Mouse (Mus musculus) forebrain, postnatal 0 days (tissue): ENCODE measurements around the gene Gm21970. TPM values are rescaled to one million over a fixed set of nuclear protein-coding genes. Genes with fewer than 3 reads are reported as not detected.

Experiments used
- ATAC-seq: fragments of 200-750 bp; cut with Nextera tagmentation; 2 replicates; pipeline ENCODE4 v1.8.0; 2017; ENCODE audit warnings: mild to moderate bottlenecking, moderate library complexity
- DNase-seq: peaks from one replicate; pipeline ENCODE4 v3.0.0-alpha.2; 2015
- H3K27ac ChIP-seq: fragments of 300-500 bp; sonication (generic); 2 replicates; pipeline ENCODE4 v1.5.1; 2014; ENCODE audit warnings: low read depth, mild to moderate bottlenecking, antibody characterized with exemption, low read length, moderate library complexity, mixed read lengths
- H3K27me3 ChIP-seq: fragments of 300-500 bp; sonication (generic); 2 replicates; pipeline ENCODE4 v1.6.1; 2014; ENCODE audit warnings: mild to moderate bottlenecking, low read length, mixed read lengths; ENCODE audit not compliant: insufficient read depth
- H3K36me3 ChIP-seq: fragments of 300-500 bp; sonication (generic); 2 replicates; pipeline ENCODE4 v1.6.1; 2014; ENCODE audit warnings: mild to moderate bottlenecking, moderate library complexity; ENCODE audit not compliant: insufficient read depth
- H3K4me1 ChIP-seq: fragments of 300-500 bp; sonication (generic); 2 replicates; pipeline ENCODE4 v1.6.1; 2014; ENCODE audit warnings: antibody characterized with exemption; ENCODE audit not compliant: insufficient read depth
- H3K4me2 ChIP-seq: fragments of 300-500 bp; sonication (generic); 2 replicates; pipeline ENCODE4 v1.6.1; 2014; ENCODE audit warnings: low read depth, mild to moderate bottlenecking, moderate library complexity
- H3K4me3 ChIP-seq: fragments of 300-500 bp; sonication (generic); 2 replicates; pipeline ENCODE4 v1.5.1; 2014; ENCODE audit warnings: low read depth, low read length, mixed read lengths
- H3K9ac ChIP-seq: fragments of 300-500 bp; sonication (generic); 2 replicates; pipeline ENCODE4 v1.6.1; 2014; ENCODE audit warnings: mild to moderate bottlenecking
- H3K9me3 ChIP-seq: fragments of 300-500 bp; sonication (generic); 2 replicates; pipeline ENCODE4 v1.6.1; 2016; ENCODE audit warnings: low read length
- CTCF ChIP-seq: sonication (generic); IDR thresholded peaks from 2 replicates; pipeline ENCODE4 v1.5.1; 2016; ENCODE audit warnings: antibody characterized with exemption, control low read depth, low read depth
- WGBS: fragments of 180-500 bp; shearing (Covaris S2); extraction: QIAGEN DNeasy Blood & Tissue Kit; methylation state at CpG from one replicate; pipeline ENCODE4 v1.1.7; 2014; 5-methylcytosine and 5-hydroxymethylcytosine counted together
- polyA plus RNA-seq: library from polyadenylated mRNA; unstranded; fragments of >200 nt; fragmentation: Nextera tagmentation; extraction: Ambion mirVana; gene quantifications from 2 replicates; pipeline ENCODE4 v1.2.1, GENCODE M21; 2015
- total RNA-seq: library from RNA; depleted of rRNA; stranded (reverse); fragments of >200 nt; gene quantifications from 2 replicates; pipeline ENCODE4 v1.2.3, GENCODE M21; 2014

The Gm21970 gene
- total and polyA plus RNA-seq, 2 experiments from 2014 or later = not detected

DNA sequence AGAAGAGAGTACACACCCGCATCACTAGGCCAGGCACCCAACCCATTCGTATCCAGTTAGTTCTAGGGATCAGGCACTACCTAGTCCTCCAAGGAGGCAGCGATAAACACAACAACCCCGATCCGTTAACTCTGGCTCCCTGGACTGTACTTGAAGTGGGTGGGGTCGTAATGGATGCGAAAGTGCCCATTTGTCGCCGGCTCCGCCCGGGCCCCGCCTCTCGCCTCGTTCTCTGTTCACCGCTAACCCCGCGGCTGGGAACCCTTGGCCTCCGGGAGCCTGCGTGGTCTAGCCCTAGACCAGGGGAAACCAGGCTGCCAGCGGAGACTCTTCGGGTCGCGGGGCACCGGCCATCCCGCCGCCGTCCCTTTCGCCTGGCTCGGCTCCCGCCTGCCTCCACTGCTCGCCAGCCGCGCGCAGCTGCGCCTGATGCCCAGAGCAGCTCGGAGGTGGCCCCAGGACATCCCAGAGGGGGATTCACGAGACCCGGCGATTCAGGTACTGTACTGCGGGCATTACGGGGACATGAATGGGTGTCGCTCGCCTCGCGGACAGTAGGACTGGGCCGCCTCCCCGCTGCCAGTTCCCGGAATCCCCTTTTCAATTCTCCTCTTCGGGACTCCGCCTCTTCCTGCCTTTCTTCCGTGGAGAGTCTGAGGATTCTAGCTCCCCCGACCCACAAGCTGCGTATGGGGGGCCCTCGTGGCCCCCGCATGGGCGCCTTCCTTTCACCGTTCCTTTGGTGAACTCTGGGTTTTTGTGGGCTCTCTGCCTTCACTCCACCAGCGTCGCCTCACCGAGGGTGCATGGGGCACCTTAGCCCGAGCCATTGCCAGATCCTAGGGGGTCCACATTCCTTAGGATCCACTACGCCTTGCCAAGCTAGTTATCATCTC is 18.7 kb upstream of the Gm21970 start, which contains the start of gene Ifnar2:
TSS of gene Ifnar2 (plus strand) at position 207 of the 896 bp plus-strand sequence.
- H3K27ac ChIP-seq = peak within 1 kb of the TSS; percentile 93
- ATAC-seq = peak; percentile 94
- under 1% methylated on average over 55 of the region's 62 CpGs for WGBS
- 0 out of 2 replicates have a peak, but pooled peaks cover 5% of the 10 kb centered on the region for H3K4me1 ChIP-seq
- peak within 1 kb of the TSS; percentile 89 for H3K4me3 ChIP-seq
- H3K27me3 ChIP-seq = no peaks in the 10 kb centered on the region
- H3K9ac ChIP-seq = peak within 1 kb of the TSS; percentile 97
- no peaks in the 10 kb centered on the region for H3K9me3 ChIP-seq
- peak; percentile 87 for DNase-seq
- TF ChIP-seq CTCF = peak; percentile 5; the same call in 1 of the 2 replicates
- H3K36me3 ChIP-seq = no peaks in the 10 kb centered on the region
- peak within 1 kb of the TSS; percentile 70 for H3K4me2 ChIP-seq

DNA sequence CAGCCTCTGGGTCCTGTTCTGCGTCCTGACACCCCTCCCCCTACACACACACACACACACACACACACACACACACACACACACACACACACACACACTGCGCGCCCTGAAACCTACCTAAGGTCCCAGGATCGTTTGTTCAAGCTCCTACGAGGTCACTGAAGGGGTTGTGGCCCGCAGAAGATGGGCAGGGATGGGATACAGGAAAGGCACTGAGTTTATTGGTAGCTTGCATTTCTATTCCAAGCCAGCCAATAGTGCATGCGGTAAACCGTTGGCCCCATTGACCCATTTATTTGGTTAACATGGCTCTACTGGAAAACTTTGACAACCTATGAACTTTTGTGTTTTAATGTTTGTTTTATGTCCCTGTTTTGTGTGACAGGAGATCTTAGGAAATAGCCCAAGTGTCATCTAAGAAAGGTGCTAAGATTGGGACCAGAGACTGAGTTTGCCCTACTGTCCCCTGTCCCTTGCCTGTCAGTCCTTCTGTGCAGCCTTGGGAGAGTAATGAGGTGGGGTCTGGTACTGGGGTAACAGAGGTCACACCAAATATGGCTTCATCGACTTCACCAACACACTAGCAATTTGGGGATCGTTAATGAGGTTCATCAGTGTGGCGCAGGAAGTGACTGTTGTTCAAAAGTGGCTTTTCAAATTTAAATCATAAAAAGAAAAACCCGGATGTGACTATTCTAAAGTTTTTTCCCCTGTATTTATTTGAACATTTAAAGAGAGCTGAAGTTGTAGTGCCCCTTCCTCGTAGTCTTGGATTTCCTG is 17.9 kb upstream of the Gm21970 start:
- 37% methylated on average over 13 of the region's 13 CpGs for WGBS
- no peak for ATAC-seq

DNA sequence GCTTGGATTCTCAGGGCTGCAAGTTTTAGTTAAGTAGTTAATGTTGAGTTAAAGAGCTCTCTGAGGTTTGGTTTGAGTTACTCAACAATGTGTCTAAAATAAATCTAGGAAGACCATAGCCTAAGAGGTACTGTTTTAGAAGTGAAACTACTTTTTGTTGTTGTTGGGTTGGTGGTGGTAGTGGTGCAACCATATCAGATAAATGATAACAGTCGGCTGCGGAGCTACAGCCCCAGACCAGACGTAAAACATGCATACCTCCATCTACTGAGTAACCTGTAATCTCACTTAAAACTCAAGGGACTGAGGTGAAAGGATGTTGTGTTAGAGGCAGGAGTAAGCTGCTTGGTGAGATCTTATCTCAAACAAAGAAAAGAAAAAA is 17.3 kb upstream of the Gm21970 start:
- no peaks in the 10 kb centered on the region for H3K27me3 ChIP-seq
- 0 out of 2 replicates have a peak, but pooled peaks cover 5% of the 10 kb centered on the region for H3K4me1 ChIP-seq
- H3K9me3 ChIP-seq = no peaks in the 10 kb centered on the region
- H3K36me3 ChIP-seq = no peaks in the 10 kb centered on the region
- H3K27ac ChIP-seq = no peak overlapping the region
- WGBS = 97% methylated on average over 3 of the region's 3 CpGs
- H3K9ac ChIP-seq = no peak overlapping the region
- H3K4me2 ChIP-seq = no peak overlapping the region
- DNase-seq (no peak), ATAC-seq (no peak)
- no peak overlapping the region for H3K4me3 ChIP-seq
- TF ChIP-seq CTCF = no peak

More for the DNA sequence above, 17.9 kb upstream of the Gm21970 start:
- no peaks in the 10 kb centered on the region for H3K27me3 ChIP-seq
- H3K36me3 ChIP-seq = no peaks in the 10 kb centered on the region
- peak overlapping the region; percentile 89 for H3K4me3 ChIP-seq
- H3K4me1 ChIP-seq = 0 out of 2 replicates have a peak, but pooled peaks cover 5% of the 10 kb centered on the region
- H3K27ac ChIP-seq = peak overlapping the region; percentile 93
- peak overlapping the region; percentile 97 for H3K9ac ChIP-seq
- H3K4me2 ChIP-seq = peak overlapping the region; percentile 70
- TF ChIP-seq CTCF = no peak
- DNase-seq = no peak
- H3K9me3 ChIP-seq = no peaks in the 10 kb centered on the region

DNA sequence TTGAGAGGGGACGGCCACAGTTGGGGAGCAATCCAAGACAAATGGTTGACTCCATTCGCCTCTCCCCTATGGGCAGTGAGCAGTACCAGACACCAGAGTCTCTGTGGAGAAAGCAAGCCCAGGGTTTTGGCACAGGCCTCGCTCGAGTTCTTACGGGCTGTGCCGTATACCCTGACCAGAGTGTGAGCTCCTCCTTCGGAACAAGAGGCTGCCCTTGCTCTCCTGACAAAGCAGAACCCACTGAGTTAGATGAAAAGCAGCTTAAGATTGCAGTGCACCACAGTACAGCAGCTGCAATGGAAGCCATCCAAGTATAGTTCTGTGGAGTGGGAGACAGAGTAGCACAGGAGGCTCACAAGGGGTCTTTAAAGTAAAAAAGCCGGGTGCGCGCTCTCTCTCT is 14.8 kb upstream of the Gm21970 start:
- Histone ChIP-seq H3K36me3 (no peaks in the 10 kb centered on the region; the same call in 1 of the 2 replicates), H3K4me2 (no peak overlapping the region), H3K9ac (no peak overlapping the region), H3K9me3 (no peaks in the 10 kb centered on the region), H3K27me3 (no peaks in the 10 kb centered on the region), H3K27ac (peak overlapping the region; percentile 21; the same call in 1 of the 2 replicates), H3K4me3 (no peak overlapping the region), H3K4me1 (0 out of 2 replicates have a peak, but pooled peaks cover 5% of the 10 kb centered on the region)
- DNase-seq (peak; percentile 25), ATAC-seq (no peak)
- TF ChIP-seq CTCF = no peak
- 70% methylated on average over 10 of the region's 10 CpGs for WGBS

DNA sequence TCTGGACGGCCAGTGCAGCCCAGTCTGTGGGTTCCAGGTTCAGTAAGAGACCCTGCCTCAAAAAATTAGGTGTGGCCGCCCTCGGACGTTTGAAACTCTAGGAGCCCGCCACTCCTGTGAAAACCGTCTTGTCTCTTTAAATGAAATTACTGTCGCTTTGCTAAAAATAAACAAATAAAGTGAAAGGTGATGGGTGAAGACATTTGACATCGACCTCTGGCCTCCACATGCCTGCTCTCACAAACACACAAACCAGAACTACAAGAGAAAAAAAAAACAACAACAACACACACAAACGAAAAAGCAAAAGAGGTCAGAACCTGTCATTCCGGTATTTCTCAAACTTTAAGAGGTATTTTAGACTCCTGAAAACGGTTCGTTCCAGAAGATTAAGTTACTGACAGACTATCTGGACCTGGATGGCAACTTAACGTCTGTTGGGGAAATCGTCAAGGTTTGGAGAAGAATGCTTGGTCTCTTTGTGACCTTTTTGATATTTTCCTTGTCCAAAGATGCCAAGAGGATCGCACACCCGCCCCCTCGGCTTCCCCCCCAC is 13.0 kb upstream of the Gm21970 start:
- ATAC-seq = no peak
- no peaks in the 10 kb centered on the region for H3K9me3 ChIP-seq
- H3K4me1 ChIP-seq = 0 out of 2 replicates have a peak, but pooled peaks cover 4% of the 10 kb centered on the region
- WGBS = 61% methylated on average over 17 of the region's 17 CpGs
- H3K9ac ChIP-seq = no peak overlapping the region
- TF ChIP-seq CTCF = no peak
- 0 out of 2 replicates have a peak overlapping the region, but pooled peaks have one; percentile 9 for H3K27ac ChIP-seq
- no peak overlapping the region for H3K4me2 ChIP-seq
- no peak overlapping the region for H3K4me3 ChIP-seq
- H3K36me3 ChIP-seq = no peaks in the 10 kb centered on the region; the same call in 1 of the 2 replicates
- H3K27me3 ChIP-seq = no peaks in the 10 kb centered on the region
- no peak for DNase-seq

DNA sequence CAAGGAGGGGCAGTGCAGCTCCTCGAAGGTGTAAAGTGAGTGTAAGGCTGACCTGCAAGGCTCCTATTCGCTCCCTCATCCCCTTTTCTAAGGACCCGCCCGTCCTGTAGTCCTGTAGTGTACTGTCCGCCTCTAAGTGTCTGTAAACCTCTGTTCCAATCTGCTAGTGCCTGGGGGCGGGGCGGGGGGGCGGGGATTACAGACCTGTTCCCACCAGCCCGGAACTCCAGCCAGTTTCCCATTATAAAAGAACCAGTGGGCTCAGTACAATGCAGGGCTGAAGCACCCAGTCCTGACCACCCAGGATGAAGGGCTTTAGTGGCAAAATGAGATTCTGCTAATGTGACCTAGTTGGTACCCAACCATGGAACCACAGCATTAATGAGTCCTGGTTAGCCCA is 12.5 kb upstream of the Gm21970 start:
- Histone ChIP-seq H3K9ac (no peak overlapping the region), H3K4me2 (no peak overlapping the region), H3K27me3 (no peaks in the 10 kb centered on the region), H3K4me3 (no peak overlapping the region), H3K36me3 (no peaks in the 10 kb centered on the region; the same call in 1 of the 2 replicates), H3K9me3 (no peaks in the 10 kb centered on the region), H3K27ac (no peak overlapping the region; the same call in 1 of the 2 replicates), H3K4me1 (no peaks in the 10 kb centered on the region)
- DNase-seq (peak; percentile 27), ATAC-seq (peak; percentile 83)
- TF ChIP-seq CTCF = no peak
- WGBS = 20% methylated on average over 9 of the region's 9 CpGs
